Mouse (Mus musculus): ENCODE data around the gene Stard13. TPM values are rescaled to one million over a fixed set of nuclear protein-coding genes. Genes with fewer than 3 reads are reported as not detected.

Stard13 gene
- polyA plus RNA-seq, 1 experiment = 9.2 TPM

- no peak for TF ChIP-seq CTCF (IDR thresholded peaks at IDR 0.05; ENCODE audit: extremely low read depth, insufficient read depth, low read length)
- no peak for TF ChIP-seq POLR2A (IDR thresholded peaks at IDR 0.05; ENCODE audit: extremely low read depth, insufficient read depth, low read length)
- H3K4me3 ChIP-seq (ENCODE audit: insufficient read depth, low read length) = no peak overlapping the region
Observed at GRCm38 (mm10) chr5:151231411-151231810, 2.2 kb downstream of the Stard13 start.

GRCm38 (mm10) chr5:151230427-151230826 lies 3.2 kb downstream of the Stard13 start:
- Histone ChIP-seq H3K4me1 (ENCODE audit: control insufficient read depth, insufficient read depth, low read length) (no peaks in the 10 kb centered on the region), H3K4me3 (ENCODE audit: insufficient read depth, low read length) (no peak overlapping the region), H3K27ac (ENCODE audit: insufficient read depth, low read length) (no peak overlapping the region)
- no peak for TF ChIP-seq POLR2A (IDR thresholded peaks at IDR 0.05; ENCODE audit: extremely low read depth, insufficient read depth, low read length)
- no peak for TF ChIP-seq CTCF (IDR thresholded peaks at IDR 0.05; ENCODE audit: extremely low read depth, insufficient read depth, low read length)

More at GRCm38 (mm10) chr5:151231411-151231810, 2.2 kb downstream of the Stard13 start:
- no peaks in the 10 kb centered on the region for H3K4me1 ChIP-seq (ENCODE audit: control insufficient read depth, insufficient read depth, low read length)
- H3K27ac ChIP-seq (ENCODE audit: insufficient read depth, low read length) = no peak overlapping the region

DNA sequence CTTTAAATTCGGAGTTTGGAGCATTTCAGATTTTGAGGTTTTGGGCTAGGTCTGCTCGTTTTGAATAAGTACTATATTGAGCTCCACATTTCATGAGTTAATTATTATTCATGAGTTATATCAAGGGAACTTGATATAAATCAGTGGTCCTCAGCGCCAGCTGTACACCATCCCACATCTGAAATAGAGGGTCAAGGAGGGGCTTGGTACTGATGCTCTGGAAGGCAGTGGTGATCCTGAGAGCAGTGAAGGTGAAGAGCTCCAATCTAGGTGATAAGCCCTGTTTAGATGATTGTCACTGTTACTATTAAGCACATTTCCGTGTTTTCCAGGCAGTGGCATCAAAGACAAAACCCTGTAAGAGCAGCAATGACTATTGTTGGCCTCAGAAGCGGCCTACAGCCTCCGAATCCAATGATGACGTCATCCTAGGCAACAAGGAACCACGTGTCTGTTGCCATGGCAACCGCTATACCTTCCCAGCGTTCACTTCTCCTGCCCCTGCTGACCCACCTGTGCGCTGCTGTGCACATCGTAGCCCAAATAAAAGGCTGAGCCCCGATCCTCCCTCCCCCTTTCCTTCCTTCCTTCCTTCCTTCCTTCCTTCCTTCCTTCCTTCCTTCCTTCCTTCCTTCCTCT lies 5.2 kb downstream of the Stard13 start:
- no peaks in the 10 kb centered on the region for H3K4me1 ChIP-seq (ENCODE audit: control insufficient read depth, insufficient read depth, low read length)
- H3K4me3 ChIP-seq (ENCODE audit: insufficient read depth, low read length) = no peak overlapping the region
- no peak for TF ChIP-seq POLR2A (IDR thresholded peaks at IDR 0.05; ENCODE audit: extremely low read depth, insufficient read depth, low read length)
- no peak for TF ChIP-seq CTCF (IDR thresholded peaks at IDR 0.05; ENCODE audit: extremely low read depth, insufficient read depth, low read length)
- no peak overlapping the region for H3K27ac ChIP-seq (ENCODE audit: insufficient read depth, low read length)

- TF ChIP-seq POLR2A (IDR thresholded peaks at IDR 0.05; ENCODE audit: extremely low read depth, insufficient read depth, low read length) = no peak
- TF ChIP-seq CTCF (IDR thresholded peaks at IDR 0.05; ENCODE audit: extremely low read depth, insufficient read depth, low read length) = no peak
- H3K27ac ChIP-seq (ENCODE audit: insufficient read depth, low read length) = no peak overlapping the region
- no peaks in the 10 kb centered on the region for H3K4me1 ChIP-seq (ENCODE audit: control insufficient read depth, insufficient read depth, low read length)
- H3K4me3 ChIP-seq (ENCODE audit: insufficient read depth, low read length) = no peak overlapping the region
Observed at GRCm38 (mm10) chr5:151223696-151224366, 9.8 kb downstream of the Stard13 start.

DNA sequence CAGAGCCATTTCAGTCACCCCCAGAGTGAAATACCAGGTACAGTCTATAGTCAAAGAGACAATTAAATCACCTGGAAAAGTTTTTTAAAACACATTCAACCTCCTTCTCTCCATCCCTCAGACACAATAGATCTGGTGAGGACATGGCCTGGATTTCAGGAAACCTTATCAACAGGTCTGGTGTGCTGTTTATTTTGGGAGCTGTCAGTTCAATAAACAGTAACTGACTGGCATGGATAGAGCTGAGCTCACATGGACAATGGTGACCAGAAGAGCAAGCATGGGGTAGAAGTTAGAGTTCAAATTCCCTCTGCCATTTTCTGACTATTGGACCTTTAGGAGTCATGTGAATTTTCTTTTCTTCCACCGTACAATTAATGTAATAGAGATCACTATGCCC lies 10.8 kb downstream of the Stard13 start:
- Histone ChIP-seq H3K27ac (ENCODE audit: insufficient read depth, low read length) (no peak overlapping the region), H3K4me3 (ENCODE audit: insufficient read depth, low read length) (no peak overlapping the region), H3K4me1 (ENCODE audit: control insufficient read depth, insufficient read depth, low read length) (no peaks in the 10 kb centered on the region)
- TF ChIP-seq CTCF (IDR thresholded peaks at IDR 0.05; ENCODE audit: extremely low read depth, insufficient read depth, low read length) (no peak), POLR2A (IDR thresholded peaks at IDR 0.05; ENCODE audit: extremely low read depth, insufficient read depth, low read length) (no peak)

DNA sequence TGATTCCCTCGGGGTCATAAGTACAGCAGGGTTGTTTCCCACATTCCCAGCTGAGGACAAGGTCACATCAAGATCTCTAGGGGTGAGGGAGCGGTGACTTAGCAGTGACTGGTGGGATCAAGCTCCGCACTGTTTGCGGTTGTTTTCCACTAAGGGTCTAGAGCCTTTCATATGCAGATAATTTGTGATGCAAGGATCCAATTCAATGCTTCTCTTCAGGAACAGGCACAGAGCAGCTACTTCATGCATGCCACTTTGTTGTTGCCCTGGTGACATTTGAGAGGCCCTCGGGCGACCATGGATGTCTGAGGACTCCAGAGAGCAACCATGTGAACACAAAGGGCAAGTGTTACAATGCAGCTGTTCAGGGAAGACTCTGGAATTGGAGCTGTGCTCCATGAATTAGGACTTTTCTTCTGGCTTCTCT lies 14.9 kb downstream of the Stard13 start:
- Histone ChIP-seq H3K4me3 (ENCODE audit: insufficient read depth, low read length) (no peak overlapping the region), H3K27ac (ENCODE audit: insufficient read depth, low read length) (no peak overlapping the region), H3K4me1 (ENCODE audit: control insufficient read depth, insufficient read depth, low read length) (no peaks in the 10 kb centered on the region; the same call in 1 of the 2 replicates)
- TF ChIP-seq POLR2A (IDR thresholded peaks at IDR 0.05; ENCODE audit: extremely low read depth, insufficient read depth, low read length) (no peak), CTCF (IDR thresholded peaks at IDR 0.05; ENCODE audit: extremely low read depth, insufficient read depth, low read length) (no peak)

- H3K27ac ChIP-seq (ENCODE audit: insufficient read depth, low read length) = no peak overlapping the region
- TF ChIP-seq POLR2A (IDR thresholded peaks at IDR 0.05; ENCODE audit: extremely low read depth, insufficient read depth, low read length) = no peak
- no peak for TF ChIP-seq CTCF (IDR thresholded peaks at IDR 0.05; ENCODE audit: extremely low read depth, insufficient read depth, low read length)
- no peaks in the 10 kb centered on the region; the same call in 1 of the 2 replicates for H3K4me1 ChIP-seq (ENCODE audit: control insufficient read depth, insufficient read depth, low read length)
- H3K4me3 ChIP-seq (ENCODE audit: insufficient read depth, low read length) = no peak overlapping the region
Observed at GRCm38 (mm10) chr5:151213097-151213496, 20.5 kb downstream of the Stard13 start.

DNA sequence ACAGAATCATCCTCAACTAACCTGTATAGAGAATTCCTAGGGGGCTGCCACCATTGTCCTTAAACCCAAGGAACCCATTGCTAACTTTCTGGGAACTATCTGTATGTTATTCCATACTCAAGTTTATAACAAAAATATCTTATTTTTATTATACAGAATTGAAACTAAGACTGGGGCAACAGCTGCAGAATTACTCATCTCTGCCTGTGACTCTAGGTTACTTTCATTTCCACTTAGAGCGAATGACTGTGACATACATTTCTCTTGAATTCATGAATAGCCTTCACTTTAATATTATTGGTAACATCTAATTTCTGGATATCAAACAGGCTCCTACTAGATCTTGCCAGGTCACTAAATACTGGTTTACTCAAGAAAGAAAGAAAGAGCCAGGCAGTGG lies 22.8 kb downstream of the Stard13 start:
- H3K27ac ChIP-seq (ENCODE audit: insufficient read depth, low read length) = no peak overlapping the region
- no peak overlapping the region for H3K4me3 ChIP-seq (ENCODE audit: insufficient read depth, low read length)
- TF ChIP-seq POLR2A (IDR thresholded peaks at IDR 0.05; ENCODE audit: extremely low read depth, insufficient read depth, low read length) (no peak), CTCF (IDR thresholded peaks at IDR 0.05; ENCODE audit: extremely low read depth, insufficient read depth, low read length) (no peak)
- H3K4me1 ChIP-seq (ENCODE audit: control insufficient read depth, insufficient read depth, low read length) = no peaks in the 10 kb centered on the region

DNA sequence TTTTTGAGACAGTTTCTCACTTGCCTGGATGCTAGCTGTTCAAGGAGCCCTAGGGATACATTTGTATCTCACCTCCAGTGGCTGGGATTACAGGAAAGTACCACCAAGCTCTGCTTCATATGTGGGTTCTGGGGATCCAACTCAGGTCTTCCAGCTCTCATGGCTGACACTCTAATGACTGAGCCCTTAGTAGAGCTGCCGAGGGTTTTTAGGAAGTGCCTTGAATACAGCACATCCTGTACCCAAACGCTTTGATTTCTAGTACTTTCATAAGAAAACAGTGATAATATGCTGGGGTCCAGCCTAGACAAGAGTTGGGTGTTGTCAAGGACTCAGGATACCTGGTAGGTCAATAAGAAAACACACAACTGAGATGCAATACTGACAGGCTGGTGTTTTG lies 23.6 kb downstream of the Stard13 start:
- no peak overlapping the region for H3K4me3 ChIP-seq (ENCODE audit: insufficient read depth, low read length)
- TF ChIP-seq POLR2A (IDR thresholded peaks at IDR 0.05; ENCODE audit: extremely low read depth, insufficient read depth, low read length) (no peak), CTCF (IDR thresholded peaks at IDR 0.05; ENCODE audit: extremely low read depth, insufficient read depth, low read length) (no peak)

DNA sequence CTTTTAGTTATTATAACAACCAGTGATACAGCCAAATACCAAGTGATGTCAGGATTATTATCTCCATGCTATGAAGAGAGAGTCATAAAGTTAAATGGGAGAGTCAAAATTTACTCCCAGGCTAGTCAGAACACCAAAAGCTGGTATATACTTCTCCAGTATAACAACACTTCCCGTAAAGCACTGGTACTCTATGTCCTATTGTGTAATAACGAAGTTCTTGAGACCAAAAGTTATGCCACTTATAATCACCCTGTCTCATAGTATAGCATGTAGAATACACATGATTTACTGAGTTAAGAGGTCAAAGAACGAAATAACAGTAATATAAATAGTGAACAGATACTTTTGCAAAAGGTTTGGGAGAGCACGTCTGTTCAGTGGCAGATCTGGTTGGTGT lies 28.6 kb downstream of the Stard13 start:
- no peaks in the 10 kb centered on the region for H3K4me1 ChIP-seq (ENCODE audit: control insufficient read depth, insufficient read depth, low read length)

More for the DNA sequence above, 23.6 kb downstream of the Stard13 start:
- H3K27ac ChIP-seq (ENCODE audit: insufficient read depth, low read length) = no peak overlapping the region
- no peaks in the 10 kb centered on the region for H3K4me1 ChIP-seq (ENCODE audit: control insufficient read depth, insufficient read depth, low read length)

More for the DNA sequence above, 28.6 kb downstream of the Stard13 start:
- no peak overlapping the region for H3K4me3 ChIP-seq (ENCODE audit: insufficient read depth, low read length)
- TF ChIP-seq POLR2A (IDR thresholded peaks at IDR 0.05; ENCODE audit: extremely low read depth, insufficient read depth, low read length) (no peak), CTCF (IDR thresholded peaks at IDR 0.05; ENCODE audit: extremely low read depth, insufficient read depth, low read length) (no peak)
- no peak overlapping the region for H3K27ac ChIP-seq (ENCODE audit: insufficient read depth, low read length)
